Mouse (Mus musculus) erythroblast, embryonic 14.5 days (primary cell): ENCODE results near the gene C3. TPM values are rescaled to one million over a fixed set of nuclear protein-coding genes. Genes with fewer than 3 reads are reported as not detected.

Experiments
- H3K27me3 ChIP-seq: 2 replicates; pipeline ENCODE4 v1.6.1; 2012; ENCODE audit warnings: inconsistent platforms; ENCODE audit not compliant: control insufficient read depth
- H3K36me3 ChIP-seq: 2 replicates; pipeline ENCODE4 v1.6.1; 2012; ENCODE audit warnings: mild to moderate bottlenecking, inconsistent platforms; ENCODE audit not compliant: control insufficient read depth
- H3K4me1 ChIP-seq: 2 replicates; pipeline ENCODE4 v1.6.1; 2012; ENCODE audit warnings: inconsistent platforms; ENCODE audit not compliant: control insufficient read depth
- H3K4me3 ChIP-seq: replicated peaks from 2 replicates; pipeline ENCODE3; 2012; ENCODE audit warnings: moderate library complexity, mild to moderate bottlenecking, inconsistent platforms
- H3K9me3 ChIP-seq: 2 replicates; pipeline ENCODE4 v1.6.1; 2012; ENCODE audit warnings: low read length, inconsistent platforms, mixed read lengths; ENCODE audit not compliant: control insufficient read depth
- GATA1 ChIP-seq: IDR thresholded peaks from 2 replicates; pipeline ENCODE4 v1.6.1; 2012; ENCODE audit warnings: low read length, inconsistent platforms, mixed read lengths
- TAL1 ChIP-seq: IDR thresholded peaks from 3 replicates; pipeline ENCODE4 v1.6.1; 2012; ENCODE audit warnings: low read length, inconsistent platforms, mixed read lengths
- polyA plus RNA-seq: library from polyadenylated mRNA; stranded (reverse); fragments of >175 nt; gene quantifications from 2 replicates; pipeline ENCODE4 v1.2.3, GENCODE M21; 2012

Gene C3
- polyA plus RNA-seq, 1 experiment = 0.11 TPM

GRCm38 (mm10) chr17:57170616-57171260 is 57.2 kb downstream of the C3 start:
- no peak for TF ChIP-seq TAL1
- TF ChIP-seq GATA1 = no peak
- H3K9me3 ChIP-seq = no peaks in the 10 kb centered on the region
- H3K4me1 ChIP-seq = peaks cover 10% of the 10 kb centered on the region
- H3K27me3 ChIP-seq = no peaks in the 10 kb centered on the region
- H3K36me3 ChIP-seq = no peaks in the 10 kb centered on the region
- no peak overlapping the region for H3K4me3 ChIP-seq

- no peaks in the 10 kb centered on the region for H3K27me3 ChIP-seq
- no peak for TF ChIP-seq TAL1
- TF ChIP-seq GATA1 = no peak
- no peaks in the 10 kb centered on the region for H3K9me3 ChIP-seq
- no peak overlapping the region for H3K4me3 ChIP-seq
- peaks cover 8% of the 10 kb centered on the region for H3K4me1 ChIP-seq
- no peaks in the 10 kb centered on the region for H3K36me3 ChIP-seq
Observed at GRCm38 (mm10) chr17:57166800-57167791, 60.8 kb downstream of the C3 start.

Other genes starting within 250 kb of the C3 start
- 0.01 TPM in 1 of 2 replicates, not detected in the other for gene Acer1, start 246.0 kb downstream of the C3 start, polyA plus RNA-seq
- 12.3 and 14.6 TPM in 2 replicates for gene Clpp, start 237.8 kb downstream of the C3 start, polyA plus RNA-seq
- 2.1 and 2.9 TPM in 2 replicates for gene Alkbh7, start 230.8 kb downstream of the C3 start, polyA plus RNA-seq
- gene Pspn, start 228.1 kb downstream of the C3 start, polyA plus RNA-seq = not detected in 2 replicates
- 31.9 and 32.9 TPM in 2 replicates for gene Gtf2f1, start 216.8 kb downstream of the C3 start, polyA plus RNA-seq
- gene Gm17949, start 216.7 kb downstream of the C3 start, polyA plus RNA-seq = not detected in 2 replicates
- gene Khsrp, start 196.6 kb downstream of the C3 start, polyA plus RNA-seq = 31.3 and 33.6 TPM in 2 replicates
- not detected in 2 replicates for gene Slc25a41, start 186.5 kb downstream of the C3 start, polyA plus RNA-seq
- 0.05 TPM in 2 replicates for gene Crb3, start 169.0 kb downstream of the C3 start, polyA plus RNA-seq
- gene Slc25a23, start 168.3 kb downstream of the C3 start, polyA plus RNA-seq = 0.21 and 0.26 TPM in 2 replicates
- gene Dennd1c, start 149.6 kb downstream of the C3 start, polyA plus RNA-seq = 0.03 and 0.09 TPM in 2 replicates
- gene Tubb4a, start 140.4 kb downstream of the C3 start, polyA plus RNA-seq = not detected in 2 replicates
- 0.04 TPM in 1 of 2 replicates, not detected in the other for gene Tnfsf9, start 122.8 kb downstream of the C3 start, polyA plus RNA-seq
- gene Cd70, start 78.4 kb downstream of the C3 start, polyA plus RNA-seq = not detected in 2 replicates
- gene Tnfsf14, start 34.0 kb downstream of the C3 start, polyA plus RNA-seq = 0.02 TPM in 1 of 2 replicates, not detected in the other
- gene Gpr108, start 20.3 kb upstream of the C3 start, polyA plus RNA-seq = 1.4 and 1.9 TPM in 2 replicates
- 0.04 and 0.18 TPM in 2 replicates for gene Trip10, start 21.3 kb upstream of the C3 start, polyA plus RNA-seq
- 0.18 and 0.21 TPM in 2 replicates for gene Vav1, start 51.0 kb upstream of the C3 start, polyA plus RNA-seq
- 0.03 and 0.04 TPM in 2 replicates for gene Adgre1, start 130.6 kb upstream of the C3 start, polyA plus RNA-seq